Mouse (Mus musculus) heart, adult 2 months (tissue): ENCODE measurements around the gene Id1.

Experiments
- CTCF ChIP-seq: fragments of 200-600 bp; IDR thresholded peaks from 2 replicates; pipeline ENCODE4 v1.8.1; 2022; ENCODE audit warnings: antibody characterized with exemption, mild to moderate bottlenecking, moderate library complexity
- EP300 ChIP-seq: fragments of 200-500 bp; IDR thresholded peaks from 2 replicates; pipeline ENCODE4 v1.6.1; 2011; ENCODE audit warnings: low read depth, low read length, control low read depth; ENCODE audit not compliant: insufficient read depth
- POLR2A ChIP-seq: fragments of 200-500 bp; IDR thresholded peaks from 2 replicates; pipeline ENCODE4 v1.6.1; 2011; ENCODE audit warnings: mild to moderate bottlenecking, low read depth, low read length, control low read depth; ENCODE audit not compliant: insufficient read depth

GRCm38 (mm10) chr2:152777081-152777480 is 41.0 kb downstream of the Id1 start:
- no peak for TF ChIP-seq POLR2A
- TF ChIP-seq CTCF, result no peak
- TF ChIP-seq EP300, result no peak
